In the genomic region with DNA sequence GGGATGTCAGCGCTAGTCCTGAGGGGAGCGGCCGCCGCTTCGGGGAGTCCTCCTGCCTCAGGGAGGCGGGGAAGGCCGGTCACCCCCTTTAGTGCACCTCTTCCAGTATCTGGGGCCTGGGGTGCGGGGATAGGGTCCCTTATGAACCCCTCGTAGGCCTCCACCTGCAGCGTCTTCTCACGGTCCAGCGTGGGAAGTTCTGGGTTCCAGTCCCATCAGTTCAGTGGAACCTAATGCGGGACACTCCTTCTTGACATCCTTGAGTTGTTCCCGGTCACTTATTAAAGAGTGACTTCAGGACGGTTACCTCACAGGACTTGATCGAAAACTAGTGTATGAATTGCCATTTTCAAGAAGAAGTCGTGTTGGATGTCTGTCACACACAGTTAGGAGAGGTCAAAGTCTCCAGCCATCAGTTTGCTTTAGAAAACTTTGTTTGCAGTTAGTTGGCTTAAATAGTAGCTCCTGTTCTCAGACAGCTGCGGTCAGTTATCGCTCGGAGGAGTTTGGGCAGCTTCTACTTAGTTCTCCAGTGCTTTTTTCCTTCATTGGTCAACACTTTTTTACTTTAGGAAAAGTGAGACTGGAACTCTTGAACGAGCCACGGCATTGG, we compare ENCODE assay signal across 8 mouse cellular contexts. TPM values are rescaled to one million over a fixed set of nuclear protein-coding genes. Genes with fewer than 3 reads are reported as not detected.
A peak's percentile ranks its signal among the peaks of the same experiment; 100 is the strongest.
DNase-seq lines count a peak whose midpoint lies in the region; ATAC-seq and TF ChIP-seq lines count a peak whose summit lies in the region.

No protein-coding gene starts in this region.

- H3K36me3 ChIP-seq in CH12.LX (replicated peaks in 1 of 2; ENCODE audit: control insufficient read depth in 1 of 2, insufficient read depth in 1 of 2, low read length in 1 of 2): no peaks in the 10 kb centered on the region
- H3K36me3 ChIP-seq in heart, embryonic 14.5 days (ENCODE audit: control insufficient read depth, insufficient read depth, low read length): no peaks in the 10 kb centered on the region

- no peak for TF ChIP-seq CTCF in CH12.LX (conservative IDR thresholded peaks at IDR 0.05 in 1 of 2, IDR thresholded peaks at IDR 0.05 in 1 of 2; ENCODE audit: low read depth in 2 of 2, low read length in 2 of 2)
- TF ChIP-seq CTCF in olfactory bulb, adult 2 months (IDR thresholded peaks at IDR 0.05; ENCODE audit: insufficient read depth, low read depth, low read length): no peak

- DNase-seq in CH12.LX (ENCODE audit: extremely low read depth): no peak
- DNase-seq in Muller cell, postnatal 12 days (ENCODE audit: inconsistent ontology term): peak; percentile 13
- peak; percentile 15 to 36 for DNase-seq in kidney, postnatal 4 days
- no peak for DNase-seq in layer of hippocampus, adult 11-12 months (ENCODE audit: low spot score)
- DNase-seq in ovary, postnatal 10 days (ENCODE audit: low spot score): no peak
- DNase-seq in adrenal gland, postnatal 10 days: no peak

- TF ChIP-seq POLR2A in CH12.LX (IDR thresholded peaks at IDR 0.05; ENCODE audit: low read depth, low read length): no peak
- no peak for TF ChIP-seq POLR2A in olfactory bulb, adult 2 months (IDR thresholded peaks at IDR 0.05; ENCODE audit: insufficient read depth, low read depth, low read length)

- peak overlapping the region; percentile 71 for H3K9ac ChIP-seq in CH12.LX (ENCODE audit: insufficient read depth, low read depth)
- H3K9ac ChIP-seq in heart, embryonic 14.5 days (ENCODE audit: low read length): peak overlapping the region; percentile 88

- H3K4me3 ChIP-seq in CH12.LX (replicated peaks in 1 of 3; ENCODE audit: low read depth in 2 of 3, low read length in 2 of 3, poor library complexity in 1 of 3): peak overlapping the region; percentile 31 to 88 (median 75)
- H3K4me3 ChIP-seq in heart, embryonic 14.5 days (ENCODE audit: control insufficient read depth in 1 of 2, insufficient read depth in 1 of 2, low read depth in 1 of 2, low read length in 2 of 2): peak overlapping the region; percentile 66 to 86
- peak overlapping the region; percentile 69 for H3K4me3 ChIP-seq in olfactory bulb, adult 2 months (ENCODE audit: insufficient read depth, low read depth, low read length)

- no peak for TF ChIP-seq RAD21 in CH12.LX (IDR thresholded peaks at IDR 0.05; ENCODE audit: low read depth, low read length)

- H3K27ac ChIP-seq in CH12.LX (ENCODE audit: insufficient read depth, low read depth): no peak overlapping the region
- H3K27ac ChIP-seq in heart, embryonic 14.5 days (replicated peaks in 1 of 2; ENCODE audit: control insufficient read depth in 1 of 2, insufficient read depth in 1 of 2, low read depth in 2 of 2, low read length in 2 of 2): peak overlapping the region in 1 of 2 experiments; percentile 77; a peak in 2 of 4 replicates
- no peak overlapping the region for H3K27ac ChIP-seq in olfactory bulb, adult 2 months (ENCODE audit: insufficient read depth, low read depth, low read length)

- no peaks in the 10 kb centered on the region for H3K9me3 ChIP-seq in CH12.LX (replicated peaks; ENCODE audit: low read length)
- 0 out of 2 replicates have a peak, but pooled peaks cover 2% of the 10 kb centered on the region for H3K9me3 ChIP-seq in heart, embryonic 14.5 days (ENCODE audit: control insufficient read depth, low read length)

- no peak for TF ChIP-seq EP300 in CH12.LX (IDR thresholded peaks at IDR 0.05; ENCODE audit: low read length)

- no peak for ATAC-seq in heart, embryonic 14.5 days (ENCODE audit: insufficient number of reproducible peaks, insufficient read depth, low FRiP score, low read depth)

- H3K4me2 ChIP-seq in CH12.LX (ENCODE audit: insufficient read depth, low read depth, poor library complexity, severe bottlenecking): peak overlapping the region; percentile 77
- H3K4me2 ChIP-seq in heart, embryonic 14.5 days (ENCODE audit: low read length): peak overlapping the region; percentile 90

- H3K27me3 ChIP-seq in CH12.LX (replicated peaks): no peaks in the 10 kb centered on the region
- H3K27me3 ChIP-seq in heart, embryonic 14.5 days (ENCODE audit: control insufficient read depth, insufficient read depth, low read length): no peaks in the 10 kb centered on the region

- in situ Hi-C loops in CH12.LX (cut with MboI; ENCODE audit: low pct_ligation_motif_present, low pct_unique_long_range_greater_than_20kb, low sequenced_read_pairs): no loop called here

- 19% methylated on average over 22 of the region's 22 CpGs for WGBS in heart, embryonic 14.5 days
- WGBS in olfactory bulb, adult 2 months: 11% methylated on average over 22 of the region's 22 CpGs

- no peaks in the 10 kb centered on the region for H3K79me2 ChIP-seq in CH12.LX (replicated peaks; ENCODE audit: control insufficient read depth, extremely low read depth, insufficient read depth, poor library complexity, severe bottlenecking)

- dilution Hi-C loops in CH12.LX (cut with MboI; ENCODE audit: extremely low pct_ligation_motif_present, extremely low pct_unique_long_range_greater_than_20kb, low sequenced_read_pairs): no loop called here

- peaks cover 0 to 14% of the 10 kb centered on the region in 2 experiments; a peak in 2 of 4 replicates for H3K4me1 ChIP-seq in CH12.LX (ENCODE audit: control insufficient read depth in 1 of 2, insufficient read depth in 2 of 2)
- peaks cover 2 to 16% of the 10 kb centered on the region in 2 experiments; a peak in 3 of 4 replicates for H3K4me1 ChIP-seq in heart, embryonic 14.5 days (ENCODE audit: control insufficient read depth in 2 of 2, insufficient read depth in 2 of 2, low read length in 2 of 2)
- H3K4me1 ChIP-seq in olfactory bulb, adult 2 months (ENCODE audit: control insufficient read depth, insufficient read depth, low read length): peaks cover 6% of the 10 kb centered on the region

TF ChIP-seq in CH12.LX, 34 proteins besides CTCF, POLR2A, EP300 and RAD21:
- TF ChIP-seq CHD1 (IDR thresholded peaks at IDR 0.05; ENCODE audit: low read depth, low read length): no peak
- TF ChIP-seq JUND (conservative IDR thresholded peaks at IDR 0.05; ENCODE audit: low read depth, low read length): no peak
- no peak for TF ChIP-seq SMC3 (IDR thresholded peaks at IDR 0.05; ENCODE audit: low read depth, low read length)
- TF ChIP-seq RCOR1 (conservative IDR thresholded peaks at IDR 0.05; ENCODE audit: low read depth, low read length): no peak
TF ChIP-seq in CH12.LX: peak in this region for 0.

RNA-seq across cellular contexts. Expression of a gene that starts 0.8 kb away (rescaled TPM):
- total RNA-seq in CH12.LX (2012; rRNA removed) (3.5 and 4.0 TPM in 2 replicates), CH12.LX (2014; rRNA removed) (5.5 and 7.3 TPM in 2 replicates)
- 5.7 and 6.2 TPM in 2 replicates for polyA plus RNA-seq in CH12.LX (2012; ENCODE audit: insufficient read length, low read depth)
- 15.6 and 17.3 TPM in 2 replicates for polyA plus RNA-seq in heart, embryonic 14.5 days (2014; fragmentation: Nextera tagmentation; extraction: Ambion mirVana)
- polyA plus RNA-seq in olfactory bulb, adult 2 months (2012; ENCODE audit: insufficient read depth, insufficient read length, low replicate concordance, missing spikeins): not detected in 2 replicates
- total RNA-seq in adrenal gland, postnatal 10 days (2021): 10 to 100 TPM; 19.7 to 28.0 TPM

Comparison
In these comparisons a context has a peak if more than half of its experiments do, and no peak if none do; other contexts are left out.
1. DNase-seq: peak in Muller cell, postnatal 12 days (single experiment) and kidney, postnatal 4 days (2 of 2); none in CH12.LX (single experiment), layer of hippocampus, adult 11-12 months (single experiment), ovary, postnatal 10 days (single experiment) and adrenal gland, postnatal 10 days (single experiment).
2. Peak in every context shown above with its lines, with median percentiles within 50 percentile points of each other: H3K4me3 ChIP-seq.